Mouse (Mus musculus): ENCODE results near the gene Ppp1ca. TPM values are rescaled to one million over a fixed set of nuclear protein-coding genes. Genes with fewer than 3 reads are reported as not detected.

Ppp1ca gene
- total RNA-seq (2014; fragmentation: Nextera tagmentation), result 392 and 411 TPM in 2 replicates
- total RNA-seq (2017), result 411 and 530 TPM in 2 replicates

DNA sequence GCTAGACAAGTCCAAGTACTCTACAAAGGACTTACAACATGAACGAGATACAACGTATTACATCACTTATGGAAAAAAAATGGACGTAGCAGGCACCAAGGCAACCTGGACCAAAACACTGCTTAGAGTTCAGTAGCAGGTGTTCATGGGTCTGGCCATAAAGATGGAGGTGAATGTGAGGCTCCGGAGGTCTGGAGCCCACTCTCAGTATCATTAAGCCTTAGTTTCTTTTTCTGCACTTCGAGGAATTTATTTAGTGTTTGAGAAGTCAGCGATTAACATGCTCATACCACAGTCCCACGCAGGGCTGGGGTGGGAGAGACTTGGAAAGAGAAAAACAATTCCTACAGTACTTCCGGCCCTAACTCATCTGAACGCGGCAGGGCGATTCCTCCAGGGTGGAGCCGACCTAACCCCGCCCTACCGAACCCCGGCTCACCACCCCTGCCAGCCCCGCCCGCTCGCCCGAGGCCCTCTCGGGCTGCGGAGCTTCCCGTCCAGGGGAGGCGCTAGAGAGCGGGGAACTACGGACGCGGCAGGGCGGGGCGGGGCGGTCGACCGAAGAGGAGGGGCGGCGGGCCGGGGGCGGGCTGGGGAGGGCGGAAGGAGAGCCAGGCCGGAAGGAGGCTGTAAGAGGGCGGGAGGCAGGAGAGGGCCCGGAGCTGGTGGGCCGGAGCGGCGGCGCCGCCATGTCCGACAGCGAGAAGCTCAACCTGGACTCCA, at the start of gene Ppp1ca:
Gene Ppp1ca (plus strand): TSS at position 538 of the 723 bp plus-strand sequence.
- peak; percentile 87 for ATAC-seq (replicated peaks; ENCODE audit: low FRiP score, low TSS enrichment, poor library complexity, severe bottlenecking)

DNA sequence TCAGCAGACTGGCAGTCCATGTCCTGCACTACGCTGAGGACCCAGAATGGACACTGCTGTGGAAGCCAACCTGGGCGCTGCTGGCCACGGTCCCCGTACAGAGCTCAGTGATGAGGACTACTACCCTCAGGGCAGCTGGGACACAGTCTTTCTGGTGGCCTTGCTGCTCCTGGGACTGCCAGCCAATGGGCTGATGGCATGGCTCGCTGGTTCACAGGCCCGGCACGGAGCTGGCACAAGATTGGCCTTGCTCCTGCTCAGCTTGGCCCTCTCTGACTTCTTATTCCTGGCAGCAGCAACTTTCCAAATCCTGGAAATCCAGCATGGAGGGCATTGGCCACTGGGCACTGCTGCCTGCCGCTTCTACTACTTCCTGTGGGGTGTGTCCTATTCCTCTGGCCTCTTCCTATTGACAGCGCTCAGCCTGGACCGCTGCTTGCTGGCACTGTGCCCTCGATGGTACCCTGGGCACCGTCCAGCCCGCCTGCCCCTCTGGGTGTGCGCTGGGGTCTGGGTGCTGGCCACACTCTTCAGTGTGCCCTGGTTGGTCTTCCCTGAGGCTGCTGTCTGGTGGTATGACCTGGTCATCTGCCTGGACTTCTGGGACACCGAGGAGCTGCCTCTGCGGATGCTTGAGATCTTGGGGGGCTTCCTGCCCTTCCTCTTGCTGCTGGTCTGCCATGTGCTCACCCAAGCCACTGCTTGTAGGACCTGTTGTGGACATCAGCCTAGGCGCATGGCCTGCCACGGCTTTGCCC, 49.3 kb upstream of the Ppp1ca start:
- 0 out of 2 replicates have a peak, but pooled peaks have one; percentile 6 for ATAC-seq (replicated peaks; ENCODE audit: low FRiP score, low TSS enrichment, poor library complexity, severe bottlenecking)

DNA sequence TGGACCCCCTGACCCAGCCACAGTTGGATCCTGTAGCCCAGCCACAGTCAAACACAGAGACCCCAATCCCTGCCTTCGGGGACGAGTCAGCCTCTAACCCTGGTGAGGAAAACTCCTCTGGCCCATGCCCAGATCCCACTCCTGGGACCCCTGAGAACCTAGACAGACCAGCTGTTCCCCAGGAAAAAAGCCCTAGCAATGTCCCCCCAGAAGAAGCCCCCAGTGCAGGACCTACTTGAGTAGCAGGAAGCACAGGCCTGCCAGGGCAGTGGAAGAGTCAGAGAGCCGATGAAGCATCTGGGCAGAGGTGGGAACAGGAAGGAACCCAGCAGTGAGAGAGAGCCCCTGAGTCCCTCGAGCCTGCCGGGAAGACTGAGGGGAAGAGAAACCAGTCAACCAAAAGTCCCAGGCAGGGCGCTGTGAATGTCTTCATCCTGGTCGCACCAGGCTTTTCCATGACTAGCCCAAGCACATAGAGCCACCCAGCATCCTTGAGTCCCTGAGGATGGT, 48.1 kb upstream of the Ppp1ca start, which contains the start of gene Cabp4:
Gene Cabp4 (minus strand): TSS at position 275 of the 510 bp plus-strand sequence.
- ATAC-seq (replicated peaks; ENCODE audit: low FRiP score, low TSS enrichment, poor library complexity, severe bottlenecking), result no peak

DNA sequence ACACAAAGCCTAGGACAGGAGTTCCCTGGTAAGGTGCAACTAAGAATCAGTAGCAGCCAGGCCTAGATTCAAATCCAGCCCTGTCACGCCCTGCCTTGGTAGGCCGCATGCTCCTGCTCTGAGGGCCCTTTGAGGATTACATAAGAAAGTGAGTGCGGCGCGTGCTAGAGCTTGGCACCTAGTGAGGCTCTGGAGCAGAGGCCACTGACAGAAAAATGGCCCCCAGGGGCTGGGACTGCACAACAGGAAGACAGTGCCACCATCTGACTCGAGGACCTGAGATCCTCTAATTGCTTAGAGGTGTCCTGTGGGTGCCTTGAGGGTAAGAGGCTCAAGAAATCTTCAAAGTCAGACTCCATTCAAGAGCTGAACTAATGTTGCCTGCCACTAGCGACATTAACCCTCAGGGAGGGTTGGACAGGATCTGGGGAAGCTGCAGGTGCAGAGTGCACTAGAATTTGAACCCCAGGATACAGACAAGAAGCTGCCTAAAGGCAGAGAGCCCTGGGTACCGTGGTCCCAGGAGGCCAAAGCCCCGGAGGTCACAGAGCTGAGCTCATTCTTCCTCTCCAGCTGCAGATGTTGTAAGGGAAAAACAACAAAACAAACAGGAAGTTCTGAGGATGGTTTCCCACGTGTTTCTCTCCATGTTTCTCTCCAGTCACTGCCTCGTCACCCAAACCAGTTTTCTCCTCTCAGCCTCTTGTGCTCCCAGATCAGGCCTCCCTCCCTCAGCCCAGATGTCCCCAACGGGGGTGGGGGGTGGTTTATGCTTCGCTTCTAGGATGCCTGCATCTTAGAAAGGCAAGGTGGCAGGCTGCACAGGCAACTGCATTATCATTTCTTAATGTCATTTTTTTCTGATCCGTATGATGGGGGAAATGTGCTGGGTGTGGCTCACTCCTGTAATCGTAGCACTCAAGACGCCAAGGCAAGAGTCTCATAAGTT, 47.0 kb upstream of the Ppp1ca start:
- no peak for ATAC-seq (replicated peaks; ENCODE audit: low FRiP score, low TSS enrichment, poor library complexity, severe bottlenecking)

DNA sequence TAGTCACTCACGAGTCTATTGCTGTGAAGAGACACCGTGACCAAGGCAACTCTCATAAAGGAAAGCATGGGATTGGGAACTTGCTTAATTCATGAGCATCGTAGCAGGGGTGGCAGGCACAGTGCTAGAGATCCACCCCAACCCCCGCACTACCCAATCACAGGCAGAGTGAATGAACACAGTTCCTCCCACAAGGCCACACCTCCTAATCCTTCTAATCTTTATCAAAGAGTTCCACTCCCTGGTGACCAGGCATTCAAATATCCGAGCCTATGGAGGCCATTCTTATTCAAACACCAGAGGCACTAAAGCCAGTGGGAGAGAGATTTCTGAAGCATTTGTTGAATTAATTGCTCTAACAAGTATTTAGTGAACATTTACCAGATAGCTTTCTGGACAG, 45.9 kb upstream of the Ppp1ca start:
- no peak for ATAC-seq (replicated peaks; ENCODE audit: low FRiP score, low TSS enrichment, poor library complexity, severe bottlenecking)

DNA sequence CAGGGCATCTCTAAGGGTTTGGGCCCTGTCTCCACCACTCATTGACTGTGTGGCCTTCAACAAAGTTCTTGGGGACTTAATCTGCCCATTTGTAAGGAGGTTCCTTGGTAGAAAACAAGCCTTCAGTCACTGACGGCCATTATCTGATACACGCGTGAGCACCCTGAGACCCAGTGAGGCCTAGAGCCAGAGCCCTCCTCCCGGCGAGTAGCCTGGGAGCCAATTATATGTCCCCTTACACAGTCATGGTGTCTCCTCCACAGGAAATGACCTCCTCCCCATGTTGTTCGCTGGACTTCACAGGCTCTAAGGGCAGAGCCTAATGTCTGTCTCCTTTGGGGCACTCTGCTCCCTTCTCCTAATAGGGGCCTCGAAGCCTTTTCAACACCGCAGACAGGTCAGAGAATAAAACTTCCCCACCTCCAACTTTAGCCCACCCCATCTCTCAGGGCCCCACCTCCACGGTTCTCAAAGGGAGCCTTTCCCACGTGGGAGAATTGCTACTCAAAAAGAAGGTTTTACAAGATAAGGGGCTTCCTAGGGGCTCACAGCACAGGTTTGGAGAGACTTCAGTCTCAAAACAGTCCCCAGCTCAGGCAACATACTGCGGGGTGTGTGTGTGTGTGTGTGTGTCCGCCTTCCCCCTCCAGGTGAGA, 45.4 kb upstream of the Ppp1ca start:
- no peak for ATAC-seq (replicated peaks; ENCODE audit: low FRiP score, low TSS enrichment, poor library complexity, severe bottlenecking)

DNA sequence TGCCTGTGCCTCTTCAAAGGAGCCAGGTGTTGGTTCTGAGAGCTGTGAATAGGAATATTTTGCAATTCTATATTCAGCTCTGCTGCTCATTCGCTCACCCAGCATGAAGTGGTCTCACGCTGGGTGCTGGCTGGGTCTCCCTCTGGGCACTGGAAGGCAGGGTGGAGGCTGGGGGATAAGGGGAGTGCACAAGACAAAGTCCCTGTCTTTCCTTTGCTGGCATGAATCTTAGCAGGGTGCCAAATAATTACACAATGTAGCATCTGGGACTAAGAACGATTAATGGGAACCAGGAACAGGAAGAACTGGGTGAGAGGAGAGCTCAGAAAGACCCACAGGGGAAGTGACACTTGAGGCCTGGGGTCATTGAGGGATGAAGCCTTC, 44.9 kb upstream of the Ppp1ca start:
- no peak for ATAC-seq (replicated peaks; ENCODE audit: low FRiP score, low TSS enrichment, poor library complexity, severe bottlenecking)

DNA sequence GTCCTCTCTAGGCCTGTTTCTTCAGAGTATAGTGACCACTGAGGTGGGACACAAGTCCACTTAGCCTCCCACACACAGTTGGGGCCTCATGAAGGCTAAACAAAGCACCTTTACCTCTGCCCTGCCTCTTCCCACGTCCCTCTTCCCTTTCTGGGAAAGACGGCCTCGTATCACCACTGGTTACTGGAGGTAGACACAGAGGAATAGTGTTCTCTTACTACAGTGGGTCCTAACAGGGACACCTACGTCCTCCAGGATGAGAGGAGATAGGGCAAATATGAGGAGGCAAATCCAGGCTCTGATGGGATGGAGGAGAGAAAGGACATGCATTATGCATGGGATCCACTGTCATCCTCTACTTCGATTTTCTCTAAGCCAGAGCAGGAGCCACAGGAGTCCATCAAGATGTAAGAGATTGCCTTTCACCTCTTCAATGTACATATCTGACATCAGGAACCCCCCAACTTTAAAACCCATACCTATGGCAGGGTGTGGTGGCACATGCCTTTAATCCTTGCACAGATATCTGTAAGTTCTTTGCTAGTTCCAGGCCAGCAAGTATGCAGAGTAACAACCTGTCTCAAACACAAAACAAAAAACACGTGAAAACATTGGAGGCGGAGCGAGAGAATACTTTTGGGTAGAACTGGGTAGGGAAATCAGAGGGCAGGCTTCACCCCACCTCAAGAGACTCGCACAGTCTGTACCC, 43.9 kb upstream of the Ppp1ca start:
- ATAC-seq (replicated peaks; ENCODE audit: low FRiP score, low TSS enrichment, poor library complexity, severe bottlenecking), result no peak

DNA sequence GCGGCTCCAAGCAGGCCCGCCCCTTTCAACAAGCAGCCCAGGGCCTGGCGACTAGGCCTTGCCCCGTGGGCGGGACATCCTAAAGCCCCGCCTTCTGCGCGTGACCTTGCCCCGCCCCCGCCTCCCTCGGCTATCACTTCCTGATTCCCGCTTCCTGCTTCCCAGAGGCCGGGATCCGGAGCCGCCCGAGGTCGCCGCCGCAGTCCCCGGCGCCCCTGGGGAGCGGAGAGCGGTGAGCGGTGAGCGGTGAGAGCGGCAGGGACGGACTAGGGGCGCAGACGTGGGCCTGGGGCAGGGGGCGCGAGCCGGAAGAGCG, 43.4 kb upstream of the Ppp1ca start, which contains the start of gene Coro1b:
Gene Coro1b (plus strand): TSS at position 129 of the 316 bp plus-strand sequence.
- ATAC-seq (replicated peaks; ENCODE audit: low FRiP score, low TSS enrichment, poor library complexity, severe bottlenecking), result peak; percentile 89

DNA sequence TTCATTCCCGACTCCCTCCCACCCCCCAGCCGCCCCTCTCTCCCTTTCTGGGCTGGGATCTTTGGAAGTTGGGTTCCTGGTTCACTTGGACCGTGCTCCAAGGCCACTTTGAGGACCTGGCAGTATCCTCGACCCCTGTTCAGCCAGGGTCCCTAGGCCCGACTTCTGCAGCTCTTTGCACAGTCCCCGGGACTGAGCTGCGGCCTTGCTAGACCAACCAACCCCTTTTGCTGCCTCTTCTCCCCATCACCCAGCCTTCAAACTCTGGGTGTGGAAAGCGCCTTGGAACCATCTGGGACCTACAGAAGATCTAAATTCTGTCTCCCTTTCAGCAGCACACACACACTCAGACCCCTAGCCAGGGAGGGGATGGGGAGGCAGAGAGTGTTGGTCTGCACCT, 43.0 kb upstream of the Ppp1ca start:
- ATAC-seq (replicated peaks; ENCODE audit: low FRiP score, low TSS enrichment, poor library complexity, severe bottlenecking), result no peak

DNA sequence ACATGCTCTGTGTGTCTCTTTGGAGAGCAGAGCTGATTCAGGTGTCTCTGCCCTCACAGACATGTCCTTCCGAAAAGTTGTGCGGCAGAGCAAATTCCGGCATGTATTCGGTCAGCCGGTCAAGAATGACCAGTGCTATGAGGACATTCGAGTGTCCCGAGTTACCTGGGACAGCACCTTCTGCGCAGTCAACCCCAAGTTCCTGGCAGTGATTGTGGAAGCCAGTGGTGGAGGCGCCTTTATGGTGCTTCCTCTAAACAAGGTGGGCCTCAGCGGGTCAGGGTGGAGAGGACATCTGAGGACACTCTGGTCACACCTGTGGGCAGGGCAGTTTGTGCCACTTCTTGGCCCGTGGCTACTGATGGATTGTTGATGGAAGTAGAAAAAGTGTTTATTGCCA, 42.6 kb upstream of the Ppp1ca start:
- ATAC-seq (replicated peaks; ENCODE audit: low FRiP score, low TSS enrichment, poor library complexity, severe bottlenecking), result no peak

DNA sequence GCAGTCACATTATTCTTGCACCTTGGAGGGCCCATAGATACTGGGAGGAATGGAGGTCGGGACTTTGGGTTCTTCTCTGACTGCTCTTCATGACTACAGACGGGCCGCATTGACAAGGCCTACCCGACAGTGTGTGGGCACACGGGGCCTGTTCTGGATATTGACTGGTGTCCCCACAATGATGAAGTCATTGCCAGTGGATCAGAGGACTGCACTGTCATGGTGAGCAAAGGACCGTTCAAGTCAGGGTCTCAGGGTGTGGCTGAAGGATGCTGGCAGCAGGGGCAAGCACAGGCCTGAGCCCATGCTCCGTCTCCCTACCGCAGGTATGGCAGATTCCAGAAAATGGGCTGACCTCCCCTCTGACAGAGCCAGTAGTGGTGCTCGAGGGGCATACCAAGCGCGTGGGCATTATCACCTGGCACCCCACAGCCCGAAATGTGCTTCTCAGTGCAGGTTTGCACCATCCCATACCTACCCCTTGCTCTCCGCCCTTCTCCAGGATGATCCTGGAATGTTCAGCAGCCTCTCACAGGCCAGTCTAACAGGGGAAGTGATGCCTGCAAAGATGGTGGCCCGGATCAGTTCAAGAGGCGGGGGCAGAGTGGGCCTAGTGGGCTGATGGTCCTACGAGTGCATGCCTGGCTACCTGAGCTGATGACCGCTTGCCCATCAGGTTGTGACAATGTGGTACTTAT, 42.0 kb upstream of the Ppp1ca start:
- no peak for ATAC-seq (replicated peaks; ENCODE audit: low FRiP score, low TSS enrichment, poor library complexity, severe bottlenecking)

DNA sequence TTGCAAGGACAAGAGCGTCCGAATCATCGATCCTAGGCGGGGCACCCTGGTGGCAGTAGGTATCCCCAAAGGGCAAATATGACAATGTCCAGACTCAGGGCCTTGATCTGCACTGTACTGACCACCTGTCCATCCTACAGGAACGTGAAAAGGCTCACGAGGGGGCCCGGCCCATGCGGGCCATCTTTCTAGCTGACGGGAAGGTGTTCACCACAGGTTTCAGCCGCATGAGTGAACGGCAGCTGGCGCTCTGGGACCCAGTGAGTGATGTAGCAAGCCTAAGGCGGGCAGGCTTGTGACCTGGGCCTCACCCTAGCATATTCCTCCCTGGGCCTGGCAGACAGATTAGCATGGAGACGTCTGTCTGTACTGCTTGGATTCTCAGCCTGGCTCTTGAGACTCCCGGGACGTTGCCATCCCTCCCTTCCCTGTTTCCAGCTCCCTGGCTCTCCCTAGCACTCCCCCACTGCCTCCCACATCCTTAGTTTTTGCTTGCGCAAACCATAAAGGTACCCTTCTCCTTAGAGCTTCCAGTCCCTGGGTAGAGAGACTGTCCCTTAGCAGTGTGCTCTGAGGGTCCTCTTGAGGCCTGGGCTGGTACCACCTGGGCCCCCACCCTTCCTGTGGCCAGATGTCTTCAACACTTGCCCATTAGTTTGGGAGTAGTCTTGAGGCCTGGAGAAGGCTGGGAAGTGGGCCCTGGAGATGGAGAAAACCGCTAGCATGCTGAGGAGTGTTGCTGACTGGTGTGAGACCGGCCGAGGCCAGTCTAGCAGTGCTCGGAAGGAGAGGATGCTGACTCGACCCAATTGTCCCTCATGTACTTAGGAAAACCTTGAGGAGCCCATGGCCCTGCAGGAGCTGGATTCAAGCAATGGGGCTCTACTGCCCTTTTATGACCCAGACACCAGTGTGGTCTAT, 41.0 kb upstream of the Ppp1ca start:
- no peak for ATAC-seq (replicated peaks; ENCODE audit: low FRiP score, low TSS enrichment, poor library complexity, severe bottlenecking)

DNA sequence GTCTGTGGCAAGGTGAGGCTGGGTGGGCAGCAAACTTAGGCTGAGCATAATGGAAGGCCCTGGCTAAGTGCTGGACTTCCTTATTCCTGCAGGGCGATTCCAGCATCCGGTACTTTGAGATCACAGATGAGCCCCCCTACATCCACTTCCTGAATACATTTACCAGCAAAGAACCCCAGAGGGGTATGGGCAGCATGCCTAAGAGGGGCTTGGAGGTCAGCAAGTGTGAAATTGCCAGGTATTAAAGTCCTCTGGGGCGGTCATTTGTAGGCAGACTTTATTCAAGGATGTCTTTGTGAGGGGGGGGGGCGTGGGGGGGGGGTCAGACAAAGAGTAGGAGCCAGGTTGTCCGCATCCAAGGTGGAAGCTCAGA, 40.4 kb upstream of the Ppp1ca start:
- no peak for ATAC-seq (replicated peaks; ENCODE audit: low FRiP score, low TSS enrichment, poor library complexity, severe bottlenecking)

DNA sequence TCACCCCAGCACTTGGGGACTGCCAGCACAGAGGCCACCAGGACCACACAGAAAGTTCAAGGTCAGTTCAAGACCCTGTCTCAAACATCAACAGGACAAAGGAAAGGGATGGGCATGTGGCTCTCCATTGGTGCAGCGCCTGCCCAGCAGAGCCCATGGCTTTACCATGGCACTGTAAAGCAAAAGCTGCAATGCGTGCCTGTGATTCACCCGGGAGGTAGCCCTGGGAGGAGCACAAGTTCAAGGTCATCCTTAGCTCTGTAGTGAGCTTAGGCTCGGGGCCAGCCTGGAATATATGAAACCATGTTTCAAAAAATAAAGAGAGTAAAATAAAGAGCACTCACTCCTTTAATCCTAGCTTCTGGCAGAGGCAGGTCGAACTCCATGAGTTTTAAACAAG, 40.0 kb upstream of the Ppp1ca start:
- no peak for ATAC-seq (replicated peaks; ENCODE audit: low FRiP score, low TSS enrichment, poor library complexity, severe bottlenecking)

DNA sequence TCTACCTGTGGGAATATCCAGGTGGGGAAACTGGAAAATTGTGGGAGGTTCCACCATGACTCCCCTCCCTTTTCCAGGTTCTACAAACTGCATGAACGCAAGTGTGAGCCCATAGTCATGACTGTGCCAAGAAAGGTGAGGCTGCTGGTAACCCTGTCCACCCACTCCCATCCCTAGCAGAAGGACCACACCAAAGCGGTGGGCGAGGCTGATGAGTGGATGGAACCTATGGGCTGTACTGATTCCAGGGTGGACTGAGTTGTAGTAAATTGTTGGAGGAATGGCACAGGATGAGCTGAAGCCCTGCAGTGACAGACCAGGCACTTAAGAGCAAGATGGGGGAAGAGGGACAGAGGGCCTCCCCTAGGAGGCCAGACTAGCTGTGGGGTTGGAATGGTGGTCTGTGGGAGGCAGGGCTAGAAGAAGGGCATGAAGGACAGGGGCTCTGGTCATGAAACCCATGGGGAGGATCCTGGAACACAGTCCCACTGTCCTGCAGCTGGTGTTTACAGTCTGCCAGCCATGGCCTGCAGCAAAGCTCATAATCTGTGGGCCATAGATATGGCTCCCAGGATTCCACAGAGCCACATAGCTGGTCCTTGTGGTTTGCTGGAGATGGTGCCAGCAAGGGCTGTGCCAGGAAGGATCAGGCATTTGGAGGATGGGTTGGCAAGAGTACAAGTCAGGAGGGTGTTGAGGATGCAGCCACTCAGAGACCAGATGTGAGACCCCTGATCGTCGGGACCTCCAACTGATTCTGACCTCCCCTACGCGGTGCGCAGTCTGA, 39.2 kb upstream of the Ppp1ca start:
- no peak for ATAC-seq (replicated peaks; ENCODE audit: low FRiP score, low TSS enrichment, poor library complexity, severe bottlenecking)
